ENCODE assay signal across 8 mouse cellular contexts in the genomic region with DNA sequence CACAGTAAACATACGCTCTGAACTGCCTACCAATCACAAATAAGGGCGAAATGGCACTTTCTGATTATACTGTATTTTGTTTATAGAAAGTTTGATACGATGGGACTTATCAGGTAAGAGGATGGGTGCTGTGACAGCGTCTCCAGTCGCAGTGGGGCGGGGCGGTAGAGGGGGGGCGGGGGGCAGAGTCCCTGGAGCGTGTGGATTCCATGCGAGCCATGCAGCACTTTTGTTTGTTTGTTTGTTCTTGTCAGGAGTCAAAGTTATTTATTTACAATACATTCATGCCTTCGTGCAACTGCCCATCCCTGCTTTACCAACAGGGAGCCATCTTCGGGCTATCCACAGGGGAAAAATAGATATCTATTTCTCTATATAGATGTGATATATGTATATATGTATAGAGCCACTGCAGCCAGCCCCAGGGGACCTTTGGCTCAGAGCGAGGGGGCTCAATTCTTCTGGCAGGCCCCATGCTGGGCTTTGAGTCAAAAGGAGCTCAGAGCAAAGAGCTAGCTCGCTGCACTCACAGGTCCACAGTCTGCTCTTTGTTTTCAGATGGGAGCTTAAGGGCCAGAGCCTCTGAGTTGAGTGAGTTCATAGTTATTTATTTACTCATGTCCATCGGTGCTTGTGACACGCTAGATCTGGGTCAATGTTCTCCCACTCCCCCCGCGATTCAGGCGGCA. TPM values are rescaled to one million over a fixed set of nuclear protein-coding genes. Genes with fewer than 3 reads are reported as not detected.
DNase-seq lines count a peak whose midpoint lies in the region; ATAC-seq and TF ChIP-seq lines count a peak whose summit lies in the region.

No protein-coding gene starts in this region.

- H3K4me2 ChIP-seq in kidney, embryonic 15.5 days, result peak overlapping the region; percentile 73
- peak overlapping the region; percentile 78 for H3K4me2 ChIP-seq in midbrain, embryonic 15.5 days

- peak overlapping the region; percentile 45 for H3K4me3 ChIP-seq in kidney, embryonic 15.5 days (replicated peaks)
- H3K4me3 ChIP-seq in midbrain, embryonic 15.5 days, result peak overlapping the region; percentile 74
- no peak overlapping the region for H3K4me3 ChIP-seq in lung, adult 2 months (replicated peaks; ENCODE audit: extremely low read depth, low read depth, low read length)

- peak overlapping the region; percentile 68 for H3K27ac ChIP-seq in kidney, embryonic 15.5 days
- peak overlapping the region; percentile 96 for H3K27ac ChIP-seq in midbrain, embryonic 15.5 days

- peak; percentile 79 for ATAC-seq in kidney, embryonic 15.5 days (replicated peaks; ENCODE audit: low FRiP score)
- 0 out of 2 replicates have a peak, but pooled peaks have one; percentile 5 for ATAC-seq in midbrain, embryonic 15.5 days (replicated peaks)

- no peaks in the 10 kb centered on the region for H3K36me3 ChIP-seq in kidney, embryonic 15.5 days
- no peaks in the 10 kb centered on the region for H3K36me3 ChIP-seq in midbrain, embryonic 15.5 days (replicated peaks)

- peak; percentile 9 for DNase-seq in embryo, embryonic 10 days (ENCODE audit: low spot score)
- DNase-seq in embryo, embryonic 10.5 days (ENCODE audit: low spot score), result no peak
- peak; percentile 35 for DNase-seq in testis, postnatal 10 days (ENCODE audit: low spot score)
- DNase-seq in testis, postnatal 14 days (ENCODE audit: low spot score), result no peak
- no peak for DNase-seq in thymus, postnatal 36 days
- no peak for DNase-seq in lung, adult 2 months

- no peak overlapping the region for H3K9ac ChIP-seq in kidney, embryonic 15.5 days
- H3K9ac ChIP-seq in midbrain, embryonic 15.5 days, result peak overlapping the region; percentile 90

- no peak for TF ChIP-seq CTCF in lung, adult 2 months (IDR thresholded peaks at IDR 0.05; ENCODE audit: insufficient read depth, low read length)

- H3K27me3 ChIP-seq in kidney, embryonic 15.5 days, result peaks cover 44% of the 10 kb centered on the region
- no peaks in the 10 kb centered on the region for H3K27me3 ChIP-seq in midbrain, embryonic 15.5 days (replicated peaks)

- H3K9me3 ChIP-seq in kidney, embryonic 15.5 days (replicated peaks), result no peaks in the 10 kb centered on the region
- H3K9me3 ChIP-seq in midbrain, embryonic 15.5 days, result no peaks in the 10 kb centered on the region

- WGBS in kidney, embryonic 15.5 days, result 5% methylated on average over 19 of the region's 19 CpGs
- WGBS in midbrain, embryonic 15.5 days, result 3% methylated on average over 19 of the region's 19 CpGs
- WGBS in lung, adult 2 months, result 5% methylated on average over 19 of the region's 19 CpGs

- no peak for TF ChIP-seq POLR2A in lung, adult 2 months (IDR thresholded peaks at IDR 0.05; ENCODE audit: borderline replicate concordance, extremely low read depth, low read depth, low read length)

- H3K4me1 ChIP-seq in kidney, embryonic 15.5 days, result peaks cover 42% of the 10 kb centered on the region
- peaks cover 20% of the 10 kb centered on the region for H3K4me1 ChIP-seq in midbrain, embryonic 15.5 days
- no peaks in the 10 kb centered on the region for H3K4me1 ChIP-seq in lung, adult 2 months (ENCODE audit: control insufficient read depth, insufficient read depth, low read length)

RNA-seq across cellular contexts. Expression of a gene that starts 3.4 kb away (rescaled TPM):
- polyA plus RNA-seq in kidney, embryonic 15.5 days (2015; fragmentation: Nextera tagmentation; extraction: Ambion mirVana), result 0.88 and 0.90 TPM in 2 replicates
- polyA plus RNA-seq in midbrain, embryonic 15.5 days (2015; fragmentation: Nextera tagmentation; extraction: Ambion mirVana), result 26.8 and 31.0 TPM in 2 replicates
- polyA plus RNA-seq in lung, adult 2 months (2012; rRNA removed), result 0.02 TPM in 1 of 2 replicates, not detected in the other

Comparison
In these comparisons a context has a peak if more than half of its experiments do, and no peak if none do; other contexts are left out.
1. DNase-seq: peak in embryo, embryonic 10 days (single experiment) and testis, postnatal 10 days (single experiment); none in embryo, embryonic 10.5 days (single experiment), testis, postnatal 14 days (single experiment), thymus, postnatal 36 days (0 of 2) and lung, adult 2 months (single experiment).
2. RNA of a gene that starts 3.4 kb away (polyA plus RNA-seq): 26.8 to 31.0 TPM in midbrain, embryonic 15.5 days; 0.88 to 0.90 TPM in kidney, embryonic 15.5 days and 0.02 TPM in lung, adult 2 months; every median in the first group is over 10 times any median in the second.